Mouse (Mus musculus) heart, embryonic 16.5 days (tissue): ENCODE data around the gene Ano4. TPM values are rescaled to one million over a fixed set of nuclear protein-coding genes. Genes with fewer than 3 reads are reported as not detected.

Experiments used
- ATAC-seq: fragments of 200-750 bp; cut with Nextera tagmentation; replicated peaks from 2 replicates; pipeline ENCODE4 v1.8.0; 2017; ENCODE audit warnings: moderate number of reproducible peaks; ENCODE audit not compliant: insufficient read depth, low FRiP score; ENCODE audit errors: extremely low read depth
- H3K27ac ChIP-seq: fragments of 300-500 bp; sonication (generic); 2 replicates; pipeline ENCODE4 v1.5.1; 2014; ENCODE audit warnings: mild to moderate bottlenecking, low read length, control low read depth, moderate library complexity
- H3K27me3 ChIP-seq: fragments of 300-500 bp; sonication (generic); 2 replicates; pipeline ENCODE4 v1.6.1; 2014; ENCODE audit warnings: low read length, mixed read lengths; ENCODE audit not compliant: control insufficient read depth, insufficient read depth
- H3K36me3 ChIP-seq: fragments of 300-500 bp; sonication (generic); 2 replicates; pipeline ENCODE4 v1.6.1; 2014; ENCODE audit not compliant: control insufficient read depth, insufficient read depth
- H3K4me1 ChIP-seq: fragments of 300-500 bp; sonication (generic); 2 replicates; pipeline ENCODE4 v1.6.1; 2014; ENCODE audit warnings: low read length, mixed read lengths; ENCODE audit not compliant: control insufficient read depth, insufficient read depth
- H3K4me2 ChIP-seq: fragments of 300-500 bp; sonication (generic); 2 replicates; pipeline ENCODE4 v1.6.1; 2014; ENCODE audit warnings: low read depth, mild to moderate bottlenecking, control low read depth, low read length
- H3K4me3 ChIP-seq: fragments of 300-500 bp; sonication (generic); 2 replicates; pipeline ENCODE4 v1.5.1; 2014; ENCODE audit warnings: mild to moderate bottlenecking, control low read depth, low read length
- H3K9ac ChIP-seq: fragments of 300-500 bp; sonication (generic); 2 replicates; pipeline ENCODE4 v1.6.1; 2014; ENCODE audit warnings: low read length, control low read depth
- H3K9me3 ChIP-seq: fragments of 300-500 bp; sonication (generic); replicated peaks from 2 replicates; pipeline ENCODE4 v1.6.1; 2016; ENCODE audit warnings: low read length; ENCODE audit not compliant: control insufficient read depth
- WGBS: fragments of 180-500 bp; shearing (Covaris S2); extraction: QIAGEN DNeasy Blood & Tissue Kit; methylation state at CpG from one replicate; pipeline ENCODE4 v1.1.7; 2014; 5-methylcytosine and 5-hydroxymethylcytosine counted together
- polyA plus RNA-seq: library from polyadenylated mRNA; unstranded; fragments of >200 nt; fragmentation: Nextera tagmentation; extraction: Ambion mirVana; gene quantifications from 2 replicates; pipeline ENCODE4 v1.2.1, GENCODE M21; 2015

Gene Ano4
- polyA plus RNA-seq, 1 experiment from 2014 or later, result 3.5 TPM

GRCm38 (mm10) chr10:89222284-89222989, 122.1 kb downstream of the Ano4 start:
- no peak overlapping the region for H3K9ac ChIP-seq
- H3K4me2 ChIP-seq, result no peak overlapping the region
- H3K4me3 ChIP-seq, result no peak overlapping the region
- no peaks in the 10 kb centered on the region for H3K36me3 ChIP-seq
- 75% methylated on average over 6 of the region's 6 CpGs for WGBS
- ATAC-seq, result no peak
- H3K27ac ChIP-seq, result no peak overlapping the region
- H3K4me1 ChIP-seq, result no peaks in the 10 kb centered on the region
- H3K9me3 ChIP-seq, result no peaks in the 10 kb centered on the region
- no peaks in the 10 kb centered on the region for H3K27me3 ChIP-seq

- Histone ChIP-seq H3K9me3 (no peaks in the 10 kb centered on the region), H3K4me2 (no peak overlapping the region), H3K27me3 (no peaks in the 10 kb centered on the region), H3K4me3 (no peak overlapping the region), H3K27ac (no peak overlapping the region), H3K4me1 (no peaks in the 10 kb centered on the region), H3K9ac (no peak overlapping the region), H3K36me3 (no peaks in the 10 kb centered on the region)
- 86% methylated on average over 6 of the region's 6 CpGs for WGBS
- ATAC-seq, result no peak
Observed at GRCm38 (mm10) chr10:89216078-89216477, 128.5 kb downstream of the Ano4 start.

- WGBS, result 53% methylated on average over 2 of the region's 2 CpGs
- H3K4me1 ChIP-seq, result no peaks in the 10 kb centered on the region
- H3K9ac ChIP-seq, result no peak overlapping the region
- H3K36me3 ChIP-seq, result no peaks in the 10 kb centered on the region
- no peaks in the 10 kb centered on the region for H3K27me3 ChIP-seq
- no peak overlapping the region for H3K4me2 ChIP-seq
- no peak overlapping the region for H3K4me3 ChIP-seq
- H3K27ac ChIP-seq, result no peak overlapping the region
- no peak for ATAC-seq
- no peaks in the 10 kb centered on the region for H3K9me3 ChIP-seq
Observed at GRCm38 (mm10) chr10:89205858-89206257, 138.7 kb downstream of the Ano4 start.

GRCm38 (mm10) chr10:89196444-89196843, 148.1 kb downstream of the Ano4 start:
- no peaks in the 10 kb centered on the region for H3K4me1 ChIP-seq
- H3K36me3 ChIP-seq, result no peaks in the 10 kb centered on the region
- H3K27ac ChIP-seq, result no peak overlapping the region
- ATAC-seq, result no peak
- no peaks in the 10 kb centered on the region for H3K9me3 ChIP-seq
- no peak overlapping the region for H3K9ac ChIP-seq
- WGBS, result 84% methylated on average over 10 of the region's 10 CpGs
- no peaks in the 10 kb centered on the region for H3K27me3 ChIP-seq
- H3K4me2 ChIP-seq, result no peak overlapping the region
- no peak overlapping the region for H3K4me3 ChIP-seq

GRCm38 (mm10) chr10:89195068-89195467, 149.5 kb downstream of the Ano4 start:
- H3K9ac ChIP-seq, result no peak overlapping the region
- WGBS, result 83% methylated on average over 3 of the region's 3 CpGs
- no peak overlapping the region for H3K4me3 ChIP-seq
- H3K9me3 ChIP-seq, result no peaks in the 10 kb centered on the region
- ATAC-seq, result no peak
- no peaks in the 10 kb centered on the region for H3K4me1 ChIP-seq
- no peak overlapping the region for H3K4me2 ChIP-seq
- no peaks in the 10 kb centered on the region for H3K36me3 ChIP-seq
- no peaks in the 10 kb centered on the region for H3K27me3 ChIP-seq
- no peak overlapping the region for H3K27ac ChIP-seq

GRCm38 (mm10) chr10:89194440-89194839, 150.1 kb downstream of the Ano4 start:
- H3K4me1 ChIP-seq, result no peaks in the 10 kb centered on the region
- H3K9me3 ChIP-seq, result no peaks in the 10 kb centered on the region
- no peak overlapping the region for H3K9ac ChIP-seq
- no peak for ATAC-seq
- H3K27me3 ChIP-seq, result no peaks in the 10 kb centered on the region
- H3K27ac ChIP-seq, result no peak overlapping the region
- H3K36me3 ChIP-seq, result no peaks in the 10 kb centered on the region
- 81% methylated on average over 7 of the region's 7 CpGs for WGBS
- no peak overlapping the region for H3K4me2 ChIP-seq
- no peak overlapping the region for H3K4me3 ChIP-seq

GRCm38 (mm10) chr10:89177921-89178320, 166.6 kb downstream of the Ano4 start:
- no peaks in the 10 kb centered on the region for H3K4me1 ChIP-seq
- H3K9ac ChIP-seq, result no peak overlapping the region
- H3K36me3 ChIP-seq, result no peaks in the 10 kb centered on the region
- ATAC-seq, result no peak
- no peak overlapping the region for H3K4me2 ChIP-seq
- H3K27ac ChIP-seq, result no peak overlapping the region
- no peaks in the 10 kb centered on the region for H3K9me3 ChIP-seq
- H3K4me3 ChIP-seq, result no peak overlapping the region
- H3K27me3 ChIP-seq, result no peaks in the 10 kb centered on the region
- 83% methylated on average over 4 of the region's 4 CpGs for WGBS

GRCm38 (mm10) chr10:89164533-89164932, 180.0 kb downstream of the Ano4 start:
- H3K9ac ChIP-seq, result no peak overlapping the region
- H3K27ac ChIP-seq, result no peak overlapping the region
- peaks cover 3% of the 10 kb centered on the region; the same call in 1 of the 2 replicates for H3K9me3 ChIP-seq
- H3K36me3 ChIP-seq, result no peaks in the 10 kb centered on the region
- no peak for ATAC-seq
- no peak overlapping the region for H3K4me3 ChIP-seq
- 79% methylated on average over 1 of the region's 1 CpGs for WGBS
- H3K4me2 ChIP-seq, result no peak overlapping the region
- H3K27me3 ChIP-seq, result no peaks in the 10 kb centered on the region
- no peaks in the 10 kb centered on the region; the same call in 1 of the 2 replicates for H3K4me1 ChIP-seq

GRCm38 (mm10) chr10:89155502-89155901, 189.1 kb downstream of the Ano4 start:
- H3K9me3 ChIP-seq, result no peaks in the 10 kb centered on the region
- no peak overlapping the region for H3K4me3 ChIP-seq
- no peaks in the 10 kb centered on the region for H3K4me1 ChIP-seq
- no peak overlapping the region for H3K27ac ChIP-seq
- no peak for ATAC-seq
- H3K27me3 ChIP-seq, result no peaks in the 10 kb centered on the region
- H3K36me3 ChIP-seq, result no peaks in the 10 kb centered on the region
- H3K9ac ChIP-seq, result no peak overlapping the region
- 78% methylated on average over 2 of the region's 2 CpGs for WGBS
- no peak overlapping the region for H3K4me2 ChIP-seq
